Mouse (Mus musculus): ENCODE results near the gene Ccar1. TPM values are rescaled to one million over a fixed set of nuclear protein-coding genes. Genes with fewer than 3 reads are reported as not detected.

Gene Ccar1
- polyA plus RNA-seq (2015; fragmentation: Nextera tagmentation; extraction: Ambion mirVana) = 91.2 and 92.2 TPM in 2 replicates

GRCm38 (mm10) chr10:62792177-62793090 is at the start of gene Ccar1:
Gene Ccar1 (minus strand): TSS chr10:62792286.
- Histone ChIP-seq H3K9ac (peak within 1 kb of the TSS; percentile 94), H3K27ac (replicated peaks) (peak within 1 kb of the TSS; percentile 93), H3K27me3 (no peaks in the 10 kb centered on the region), H3K36me3 (peaks cover 26% of the 10 kb centered on the region), H3K4me1 (replicated peaks) (peaks cover 16% of the 10 kb centered on the region), H3K9me3 (no peaks in the 10 kb centered on the region), H3K4me3 (peak within 1 kb of the TSS; percentile 88), H3K4me2 (peak within 1 kb of the TSS; percentile 71)
- 4% methylated on average over 55 of the region's 55 CpGs for WGBS
- peak; percentile 99 for ATAC-seq (ENCODE audit: low FRiP score, low read depth)

DNA sequence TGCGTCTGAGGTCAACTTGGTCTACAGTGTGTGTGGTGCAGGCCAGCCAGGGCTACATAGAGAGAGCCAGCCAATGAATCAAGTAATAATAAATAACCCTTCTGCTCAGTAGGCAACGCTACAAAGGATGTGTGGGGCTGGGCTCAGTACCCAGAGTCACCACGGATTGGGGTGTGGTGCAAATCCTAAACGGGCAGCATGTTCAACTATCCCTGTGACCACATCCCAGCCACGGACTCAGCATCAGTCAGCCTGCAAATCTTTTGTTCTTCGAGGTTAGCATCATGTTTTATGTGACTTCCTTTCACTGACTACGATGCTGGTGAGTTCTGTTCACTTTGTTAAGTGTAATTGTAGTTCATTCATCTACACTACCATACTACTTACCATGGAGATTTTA is 48.6 kb upstream of the Ccar1 start:
- Histone ChIP-seq H3K4me1 (replicated peaks) (no peaks in the 10 kb centered on the region), H3K4me3 (no peak overlapping the region), H3K4me2 (no peak overlapping the region), H3K9ac (no peak overlapping the region), H3K9me3 (no peaks in the 10 kb centered on the region), H3K36me3 (peaks cover 33% of the 10 kb centered on the region), H3K27me3 (no peaks in the 10 kb centered on the region), H3K27ac (replicated peaks) (no peak overlapping the region)
- 93% methylated on average over 7 of the region's 7 CpGs for WGBS
- no peak for ATAC-seq (ENCODE audit: low FRiP score, low read depth)

GRCm38 (mm10) chr10:62837987-62838386 is 45.9 kb upstream of the Ccar1 start:
- no peak for ATAC-seq (ENCODE audit: low FRiP score, low read depth)
- H3K36me3 ChIP-seq = peaks cover 38% of the 10 kb centered on the region

GRCm38 (mm10) chr10:62832783-62833182 is 40.7 kb upstream of the Ccar1 start:
- no peak overlapping the region for H3K9ac ChIP-seq
- no peaks in the 10 kb centered on the region for H3K4me1 ChIP-seq (replicated peaks)
- no peak overlapping the region for H3K27ac ChIP-seq (replicated peaks)
- no peak overlapping the region for H3K4me2 ChIP-seq
- 88% methylated on average over 9 of the region's 9 CpGs for WGBS
- H3K36me3 ChIP-seq = peaks cover 27% of the 10 kb centered on the region
- H3K27me3 ChIP-seq = no peaks in the 10 kb centered on the region
- ATAC-seq (ENCODE audit: low FRiP score, low read depth) = no peak
- H3K9me3 ChIP-seq = no peaks in the 10 kb centered on the region
- no peak overlapping the region for H3K4me3 ChIP-seq

More at GRCm38 (mm10) chr10:62837987-62838386, 45.9 kb upstream of the Ccar1 start:
- H3K27me3 ChIP-seq = no peaks in the 10 kb centered on the region
- no peak overlapping the region for H3K4me3 ChIP-seq
- H3K9ac ChIP-seq = no peak overlapping the region
- no peak overlapping the region for H3K4me2 ChIP-seq
- no peak overlapping the region for H3K27ac ChIP-seq (replicated peaks)
- H3K9me3 ChIP-seq = no peaks in the 10 kb centered on the region
- H3K4me1 ChIP-seq (replicated peaks) = no peaks in the 10 kb centered on the region
- WGBS = 94% methylated on average over 5 of the region's 5 CpGs

GRCm38 (mm10) chr10:62831546-62831945 is 39.5 kb upstream of the Ccar1 start:
- Histone ChIP-seq H3K4me3 (no peak overlapping the region), H3K9ac (no peak overlapping the region), H3K27ac (replicated peaks) (no peak overlapping the region), H3K4me1 (replicated peaks) (no peaks in the 10 kb centered on the region), H3K4me2 (no peak overlapping the region), H3K9me3 (no peaks in the 10 kb centered on the region), H3K27me3 (no peaks in the 10 kb centered on the region), H3K36me3 (peaks cover 28% of the 10 kb centered on the region)
- 81% methylated on average over 2 of the region's 2 CpGs for WGBS
- no peak for ATAC-seq (ENCODE audit: low FRiP score, low read depth)

GRCm38 (mm10) chr10:62824474-62824873 is 32.4 kb upstream of the Ccar1 start:
- Histone ChIP-seq H3K4me3 (no peak overlapping the region), H3K4me1 (replicated peaks) (no peaks in the 10 kb centered on the region), H3K27ac (replicated peaks) (no peak overlapping the region), H3K27me3 (no peaks in the 10 kb centered on the region), H3K36me3 (peaks cover 37% of the 10 kb centered on the region), H3K9ac (no peak overlapping the region), H3K9me3 (no peaks in the 10 kb centered on the region), H3K4me2 (no peak overlapping the region)
- no peak for ATAC-seq (ENCODE audit: low FRiP score, low read depth)
- WGBS = 93% methylated on average over 8 of the region's 8 CpGs

DNA sequence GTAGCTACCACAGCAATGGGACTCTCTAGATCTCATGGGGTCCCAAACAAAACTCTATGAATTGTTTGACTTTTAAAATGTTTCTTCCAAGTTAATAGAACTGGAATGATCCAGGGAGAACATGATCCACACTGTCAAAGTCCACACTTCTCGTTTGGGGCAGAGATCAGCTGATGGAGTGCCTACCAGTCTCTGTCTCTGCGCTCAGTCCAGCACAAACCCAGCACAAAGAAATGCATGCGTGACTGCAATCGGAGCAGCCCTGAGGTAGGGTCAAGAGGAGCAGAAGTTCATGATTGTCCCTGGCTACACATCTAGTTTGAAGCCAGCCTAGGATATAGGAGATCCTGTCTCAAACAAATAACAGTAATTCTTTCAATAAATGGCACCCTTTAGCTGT is 31.3 kb upstream of the Ccar1 start:
- 91% methylated on average over 4 of the region's 4 CpGs for whole genome bisulfite sequencing
- no peaks in the 10 kb centered on the region for H3K9me3 ChIP-seq
- no peak overlapping the region for H3K27ac ChIP-seq (replicated peaks)
- no peaks in the 10 kb centered on the region for H3K27me3 ChIP-seq
- no peak overlapping the region for H3K9ac ChIP-seq
- no peak overlapping the region for H3K4me2 ChIP-seq
- H3K36me3 ChIP-seq = peaks cover 46% of the 10 kb centered on the region
- H3K4me3 ChIP-seq = no peak overlapping the region
- no peak for ATAC-seq (ENCODE audit: low FRiP score, low read depth)
- no peaks in the 10 kb centered on the region for H3K4me1 ChIP-seq (replicated peaks)

DNA sequence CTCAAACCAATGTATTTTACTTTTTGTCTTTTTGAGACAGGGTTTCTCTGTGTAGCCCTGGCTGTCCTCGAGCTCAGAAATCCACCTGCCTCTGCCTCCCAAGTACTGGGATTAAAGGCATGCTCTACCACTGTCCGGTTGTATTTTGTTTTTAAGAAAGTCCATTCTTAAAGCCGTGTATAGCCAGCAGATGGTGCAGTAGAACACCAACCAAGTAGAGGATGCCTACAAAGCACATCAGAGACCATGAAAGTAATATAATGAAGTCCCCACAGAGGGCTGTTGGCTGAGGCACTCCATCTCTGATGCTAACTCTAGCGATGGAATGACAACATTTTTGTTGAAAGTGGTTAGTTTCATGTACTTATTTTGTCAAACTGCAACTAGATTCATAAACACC is 17.9 kb upstream of the Ccar1 start:
- H3K4me1 ChIP-seq (replicated peaks) = no peaks in the 10 kb centered on the region
- no peaks in the 10 kb centered on the region for H3K27me3 ChIP-seq
- no peak overlapping the region for H3K4me2 ChIP-seq
- no peak overlapping the region for H3K27ac ChIP-seq (replicated peaks)
- ATAC-seq (ENCODE audit: low FRiP score, low read depth) = no peak
- H3K9ac ChIP-seq = no peak overlapping the region
- 77% methylated on average over 4 of the region's 4 CpGs for WGBS
- no peaks in the 10 kb centered on the region for H3K9me3 ChIP-seq
- H3K36me3 ChIP-seq = peaks cover 38% of the 10 kb centered on the region
- H3K4me3 ChIP-seq = no peak overlapping the region

- Histone ChIP-seq H3K4me3 (no peak overlapping the region), H3K36me3 (peaks cover 27% of the 10 kb centered on the region), H3K4me1 (replicated peaks) (no peaks in the 10 kb centered on the region), H3K9ac (no peak overlapping the region), H3K4me2 (no peak overlapping the region), H3K27me3 (no peaks in the 10 kb centered on the region), H3K27ac (replicated peaks) (no peak overlapping the region), H3K9me3 (no peaks in the 10 kb centered on the region)
- no peak for ATAC-seq (ENCODE audit: low FRiP score, low read depth)
- 97% methylated on average over 2 of the region's 2 CpGs for WGBS
Observed at GRCm38 (mm10) chr10:62808766-62809165, 16.7 kb upstream of the Ccar1 start.

DNA sequence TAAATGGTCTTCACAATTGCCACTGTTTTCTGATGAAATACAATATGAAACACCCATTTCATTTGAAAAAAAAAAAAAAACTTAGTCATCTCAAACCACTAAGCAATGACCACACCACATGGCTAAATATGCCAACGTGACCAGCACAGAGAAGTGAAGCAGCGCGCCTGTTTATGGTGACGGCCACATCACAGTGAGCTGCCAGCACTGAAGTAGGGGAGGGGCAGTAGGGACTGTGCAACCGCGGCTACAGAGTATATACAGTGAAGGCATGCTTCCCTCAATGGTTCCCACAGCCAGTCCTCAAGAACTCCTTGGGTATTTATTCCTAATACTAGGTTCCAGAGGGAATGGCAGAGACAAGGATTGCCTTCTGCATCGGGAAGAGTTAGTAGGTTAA is 16.2 kb upstream of the Ccar1 start:
- Histone ChIP-seq H3K4me1 (replicated peaks) (no peaks in the 10 kb centered on the region), H3K27ac (replicated peaks) (no peak overlapping the region)
- ATAC-seq (ENCODE audit: low FRiP score, low read depth) = no peak

GRCm38 (mm10) chr10:62804106-62804505 is 12.0 kb upstream of the Ccar1 start:
- Histone ChIP-seq H3K9ac (no peak overlapping the region), H3K27ac (replicated peaks) (no peak overlapping the region), H3K4me3 (no peak overlapping the region), H3K9me3 (no peaks in the 10 kb centered on the region), H3K36me3 (peaks cover 3% of the 10 kb centered on the region; the same call in 1 of the 2 replicates), H3K4me2 (no peak overlapping the region), H3K4me1 (replicated peaks) (no peaks in the 10 kb centered on the region), H3K27me3 (no peaks in the 10 kb centered on the region)
- 76% methylated on average over 2 of the region's 2 CpGs for WGBS
- no peak for ATAC-seq (ENCODE audit: low FRiP score, low read depth)

More for the DNA sequence above, 16.2 kb upstream of the Ccar1 start:
- Histone ChIP-seq H3K9ac (no peak overlapping the region), H3K4me2 (no peak overlapping the region), H3K4me3 (no peak overlapping the region), H3K27me3 (no peaks in the 10 kb centered on the region), H3K36me3 (peaks cover 22% of the 10 kb centered on the region), H3K9me3 (no peaks in the 10 kb centered on the region)
- WGBS = 92% methylated on average over 7 of the region's 7 CpGs

- WGBS = 99% methylated on average over 2 of the region's 2 CpGs
- Histone ChIP-seq H3K4me2 (no peak overlapping the region), H3K27ac (replicated peaks) (no peak overlapping the region), H3K4me1 (replicated peaks) (no peaks in the 10 kb centered on the region), H3K36me3 (peaks cover 3% of the 10 kb centered on the region; the same call in 1 of the 2 replicates), H3K4me3 (no peak overlapping the region), H3K27me3 (no peaks in the 10 kb centered on the region), H3K9ac (no peak overlapping the region), H3K9me3 (no peaks in the 10 kb centered on the region)
- ATAC-seq (ENCODE audit: low FRiP score, low read depth) = no peak
Observed at GRCm38 (mm10) chr10:62803296-62803695, 11.2 kb upstream of the Ccar1 start.

Data from hindbrain, embryonic 15.5 days (tissue).